Mouse (Mus musculus): ENCODE data around the gene Wdr70. TPM values are rescaled to one million over a fixed set of nuclear protein-coding genes. Genes with fewer than 3 reads are reported as not detected.

The Wdr70 gene
- total and polyA plus RNA-seq, 3 experiments: 25.2 to 71.4 (median 59.8) TPM

DNA sequence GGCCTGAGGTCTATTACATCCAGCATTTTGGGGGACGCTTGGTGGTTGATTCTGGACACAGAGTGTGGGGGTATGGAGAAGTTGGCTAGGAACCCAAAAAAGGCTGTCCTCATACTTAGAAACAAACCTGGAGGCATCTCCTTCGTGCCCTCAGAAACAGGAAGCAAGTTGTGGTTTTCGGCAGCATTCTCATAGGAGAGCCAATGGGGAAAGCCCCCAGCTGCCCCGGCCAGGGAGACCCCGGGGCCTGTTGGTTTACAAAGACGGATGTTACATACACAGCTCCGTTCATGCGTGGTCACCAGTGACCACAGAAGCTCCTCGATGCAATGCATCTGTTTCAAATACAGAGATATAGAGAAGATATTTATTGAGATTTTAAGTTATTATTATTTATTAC, 263.6 kb downstream of the Wdr70 start:
- DNase-seq (ENCODE audit: low spot score): no peak
- Histone ChIP-seq H3K9me3 (replicated peaks) (no peaks in the 10 kb centered on the region), H3K4me3 (ENCODE audit: low read depth, low read length) (no peak overlapping the region), H3K4me1 (ENCODE audit: insufficient read depth, low read depth, low read length) (no peaks in the 10 kb centered on the region), H3K27me3 (ENCODE audit: insufficient read depth, low read length) (no peaks in the 10 kb centered on the region), H3K36me3 (replicated peaks) (no peaks in the 10 kb centered on the region)
- TF ChIP-seq POLR2AphosphoS5 (IDR thresholded peaks at IDR 0.05; ENCODE audit: insufficient replicate concordance, low read depth, low read length) (no peak), CTCF (IDR thresholded peaks at IDR 0.05; ENCODE audit: low read depth, low read length) (no peak)
- no peak for ATAC-seq (ENCODE audit: extremely low read depth, insufficient number of reproducible peaks, low FRiP score, poor library complexity, severe bottlenecking)

DNA sequence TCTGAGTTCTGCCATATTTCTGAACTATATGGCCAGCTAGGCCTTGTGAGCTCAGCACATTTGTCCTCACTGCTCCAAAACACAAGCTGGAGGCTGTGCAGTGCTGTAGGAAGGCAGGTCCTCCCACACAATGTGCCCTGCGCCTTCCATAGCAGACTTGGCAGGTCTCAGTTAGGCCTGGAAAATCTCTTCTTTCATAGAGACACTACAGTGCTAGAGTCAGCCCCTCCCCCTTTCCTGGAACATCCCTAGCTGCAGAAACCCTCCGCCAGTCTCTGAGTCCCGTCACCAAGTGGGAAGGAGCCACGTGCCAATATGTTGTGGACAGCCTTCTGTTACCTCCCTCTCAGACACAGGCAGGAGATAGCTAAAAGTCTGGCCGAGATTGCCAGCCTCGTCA, 273.5 kb downstream of the Wdr70 start:
- H3K4me3 ChIP-seq (ENCODE audit: low read depth, low read length): no peak overlapping the region
- TF ChIP-seq POLR2AphosphoS5 (IDR thresholded peaks at IDR 0.05; ENCODE audit: insufficient replicate concordance, low read depth, low read length) (no peak), TAL1 (conservative IDR thresholded peaks at IDR 0.05; ENCODE audit: low read depth, low read length) (no peak)
- no peaks in the 10 kb centered on the region for H3K9me3 ChIP-seq (replicated peaks)
- no peak for DNase-seq (ENCODE audit: low spot score)
- H3K4me1 ChIP-seq (ENCODE audit: insufficient read depth, low read depth, low read length): no peaks in the 10 kb centered on the region
- peaks cover 7% of the 10 kb centered on the region; the same call in 1 of the 2 replicates for H3K27me3 ChIP-seq (ENCODE audit: insufficient read depth, low read length)
- ATAC-seq (ENCODE audit: extremely low read depth, insufficient number of reproducible peaks, low FRiP score, poor library complexity, severe bottlenecking): no peak
- H3K36me3 ChIP-seq (replicated peaks): no peaks in the 10 kb centered on the region

DNA sequence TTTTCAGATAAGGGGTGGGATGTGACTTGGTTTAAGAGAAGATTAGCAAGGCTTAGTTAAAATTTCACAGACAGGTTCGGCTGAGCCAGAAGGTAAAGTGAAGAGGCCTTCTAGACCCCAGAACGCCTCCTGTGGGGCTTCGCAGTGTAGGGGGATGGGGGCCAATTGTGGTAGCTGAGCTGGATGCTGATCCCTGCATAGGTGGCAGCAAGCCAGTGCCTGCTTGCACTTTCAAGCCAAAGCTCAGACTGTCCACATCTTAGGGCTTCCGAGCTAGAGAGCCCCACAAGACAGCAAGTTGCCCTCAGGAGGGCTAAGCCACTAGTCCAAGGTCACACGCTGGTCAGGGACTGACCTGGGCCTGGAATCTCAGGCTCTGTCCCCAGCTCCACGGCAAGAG, 275.1 kb downstream of the Wdr70 start:
- Histone ChIP-seq H3K36me3 (replicated peaks) (no peaks in the 10 kb centered on the region), H3K4me3 (ENCODE audit: low read depth, low read length) (no peak overlapping the region), H3K4me1 (ENCODE audit: insufficient read depth, low read depth, low read length) (no peaks in the 10 kb centered on the region), H3K27me3 (ENCODE audit: insufficient read depth, low read length) (peaks cover 12% of the 10 kb centered on the region; the same call in 1 of the 2 replicates), H3K9me3 (replicated peaks) (no peaks in the 10 kb centered on the region)
- no peak for TF ChIP-seq GATA1 (IDR thresholded peaks at IDR 0.05; ENCODE audit: borderline replicate concordance, low read length)
- no peak for DNase-seq (ENCODE audit: low spot score)
- no peak for ATAC-seq (ENCODE audit: extremely low read depth, insufficient number of reproducible peaks, low FRiP score, poor library complexity, severe bottlenecking)

Other genes with a start within 250 kb of the Wdr70 start
- 95.7 and 100 TPM in 2 replicates for gene Nup155, start 10.1 kb upstream of the Wdr70 start, total RNA-seq (2014; fragmentation: Nextera tagmentation)
- 85.6 and 87.6 TPM in 2 replicates for gene Nup155, start 10.1 kb upstream of the Wdr70 start, total RNA-seq (2017)
- 2.9 and 5.0 TPM in 2 replicates for gene Nup155, start 10.1 kb upstream of the Wdr70 start, polyA plus RNA-seq (2012)
- gene Cplane1, start 69.9 kb upstream of the Wdr70 start, total RNA-seq (2014; fragmentation: Nextera tagmentation): 16.5 and 16.6 TPM in 2 replicates
- 4.1 and 10.9 TPM in 2 replicates for gene Cplane1, start 69.9 kb upstream of the Wdr70 start, total RNA-seq (2017)
- gene Cplane1, start 69.9 kb upstream of the Wdr70 start, polyA plus RNA-seq (2012): 0.79 and 0.94 TPM in 2 replicates